Mouse (Mus musculus) megakaryocyte-erythroid progenitor cell, adult 5-6 weeks (primary cell): Measurements from ENCODE around the gene Lrrc49. TPM values are rescaled to one million over a fixed set of nuclear protein-coding genes. Genes with fewer than 3 reads are reported as not detected.

Source experiments
- ATAC-seq: replicated peaks from 2 replicates; pipeline ENCODE4 v1.8.0; 2016; ENCODE audit warnings: mild to moderate bottlenecking, inconsistent platforms; ENCODE audit not compliant: severe bottlenecking, poor library complexity, low FRiP score, low TSS enrichment
- total RNA-seq, 2 experiments: library from RNA; stranded (forward) in 1 of 2; stranded (reverse) in 1 of 2; fragments of 200-1000, 215-1000 nt in 1 of 2; fragments of >200 nt in 1 of 2; fragmentation: Nextera tagmentation in 1 of 2; gene quantifications; 2 replicates each; pipeline ENCODE4 v1.2.3; 2014 to 2017

Gene Lrrc49
- 3.3 and 3.5 TPM in 2 replicates for total RNA-seq (2014; fragmentation: Nextera tagmentation)
- 3.0 and 3.1 TPM in 2 replicates for total RNA-seq (2017)

GRCm38 (mm10) chr9:60687891-60688324 lies at the start of gene Lrrc49:
Gene Lrrc49, minus strand, starts transcription at chr9:60688158.
- ATAC-seq = peak; percentile 80

GRCm38 (mm10) chr9:60734321-60734720 lies 46.4 kb upstream of the Lrrc49 start:
- ATAC-seq = no peak

- no peak for ATAC-seq
These were observed 37.0 kb upstream of the Lrrc49 start for GRCm38 (mm10) chr9:60724968-60725367.

GRCm38 (mm10) chr9:60719687-60720086 lies 31.7 kb upstream of the Lrrc49 start:
- ATAC-seq = no peak

- ATAC-seq = no peak
These were observed 30.3 kb upstream of the Lrrc49 start for GRCm38 (mm10) chr9:60718284-60718683.

- ATAC-seq = no peak
These were observed 27.9 kb upstream of the Lrrc49 start for GRCm38 (mm10) chr9:60715828-60716227.

GRCm38 (mm10) chr9:60715271-60715670 lies 27.3 kb upstream of the Lrrc49 start:
- ATAC-seq = no peak

GRCm38 (mm10) chr9:60714191-60714590 lies 26.2 kb upstream of the Lrrc49 start:
- no peak for ATAC-seq

GRCm38 (mm10) chr9:60713616-60714015 lies 25.7 kb upstream of the Lrrc49 start:
- ATAC-seq = no peak

- ATAC-seq = no peak
These were observed 25.0 kb upstream of the Lrrc49 start, which contains the start of gene Larp6 for GRCm38 (mm10) chr9:60712771-60713541. Gene Larp6, plus strand, starts transcription at chr9:60712989.

GRCm38 (mm10) chr9:60712011-60712410 lies 24.1 kb upstream of the Lrrc49 start:
- no peak for ATAC-seq

GRCm38 (mm10) chr9:60709721-60710120 lies 21.8 kb upstream of the Lrrc49 start:
- ATAC-seq = no peak

- no peak for ATAC-seq
These were observed 20.6 kb upstream of the Lrrc49 start for GRCm38 (mm10) chr9:60708606-60709005.

- no peak for ATAC-seq
These were observed 19.6 kb upstream of the Lrrc49 start for GRCm38 (mm10) chr9:60707594-60707993.

GRCm38 (mm10) chr9:60699581-60700231 lies 11.7 kb upstream of the Lrrc49 start:
- no peak for ATAC-seq

- ATAC-seq = no peak
These were observed 8.5 kb upstream of the Lrrc49 start for GRCm38 (mm10) chr9:60696271-60696985.

GRCm38 (mm10) chr9:60693986-60694385 lies 6.0 kb upstream of the Lrrc49 start:
- no peak for ATAC-seq

GRCm38 (mm10) chr9:60692624-60693023 lies 4.7 kb upstream of the Lrrc49 start:
- no peak for ATAC-seq

- peak; percentile 40 for ATAC-seq
These were observed 543 bp downstream of the Lrrc49 start for GRCm38 (mm10) chr9:60687415-60687814.

GRCm38 (mm10) chr9:60682753-60683152 lies 5.2 kb downstream of the Lrrc49 start:
- ATAC-seq = no peak
